Mouse (Mus musculus) bone marrow, adult 2 months (tissue): Measurements from ENCODE around the gene Abhd12. TPM values are rescaled to one million over a fixed set of nuclear protein-coding genes. Genes with fewer than 3 reads are reported as not detected.

Experiments used
- H3K27ac ChIP-seq: fragments of 200-500 bp; 2 replicates; pipeline ENCODE4 v1.5.1; 2012; ENCODE audit warnings: low read depth, mild to moderate bottlenecking, control low read depth, inconsistent platforms, low read length; ENCODE audit not compliant: control insufficient read depth, poor library complexity, insufficient read depth
- H3K4me1 ChIP-seq: fragments of 200-500 bp; 2 replicates; pipeline ENCODE4 v1.6.1; 2011; ENCODE audit warnings: low read length; ENCODE audit not compliant: control insufficient read depth, insufficient read depth
- H3K4me3 ChIP-seq: fragments of 200-500 bp; replicated peaks from 2 replicates; pipeline ENCODE3; 2011; ENCODE audit warnings: mild to moderate bottlenecking, low read depth, low read length, control low read depth; ENCODE audit not compliant: control insufficient read depth
- CTCF ChIP-seq: fragments of 200-500 bp; IDR thresholded peaks from 2 replicates; pipeline ENCODE4 v1.5.1; 2011; ENCODE audit warnings: low read length, control low read depth; ENCODE audit not compliant: control insufficient read depth, insufficient read depth
- POLR2A ChIP-seq: fragments of 200-500 bp; IDR thresholded peaks from 2 replicates; pipeline ENCODE4 v1.6.1; 2011; ENCODE audit warnings: low read depth, mild to moderate bottlenecking, control low read depth, low read length, borderline replicate concordance; ENCODE audit not compliant: control insufficient read depth
- WGBS: fragments of 180-500 bp; shearing (Covaris S2); methylation state at CpG from one replicate; pipeline ENCODE4 v1.1.7; 2018; 5-methylcytosine and 5-hydroxymethylcytosine counted together
- polyA plus RNA-seq: library from polyadenylated mRNA; stranded (reverse); fragments of >200 nt; gene quantifications from 2 replicates; pipeline ENCODE4 v1.2.4, GENCODE M21; 2011; ENCODE audit warnings: low replicate concordance; ENCODE audit not compliant: missing spikeins, insufficient read depth, insufficient read length

The Abhd12 gene
- polyA plus RNA-seq, 1 experiment: 31.7 TPM

DNA sequence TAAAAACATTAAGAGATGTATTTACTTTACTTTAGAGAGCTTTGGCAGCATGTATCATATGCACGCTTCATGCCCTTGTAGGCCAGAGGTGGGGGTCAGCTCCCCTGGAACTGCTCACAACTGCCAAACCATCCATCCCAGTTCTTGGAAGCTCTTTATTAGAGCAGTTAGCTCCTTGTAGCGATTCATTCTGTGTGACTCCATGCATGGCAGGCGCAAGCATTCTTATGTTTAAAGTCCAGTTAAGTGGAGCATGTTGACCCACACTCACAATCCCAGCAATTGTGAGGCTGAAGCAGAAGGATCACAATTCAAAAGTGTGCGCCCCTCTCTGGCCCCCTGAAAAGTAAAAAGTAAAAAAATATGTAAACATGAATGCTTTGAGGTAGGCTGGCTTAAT, 27.0 kb downstream of the Abhd12 start:
- no peaks in the 10 kb centered on the region for H3K4me1 ChIP-seq
- H3K4me3 ChIP-seq: no peak overlapping the region
- TF ChIP-seq CTCF: no peak
- TF ChIP-seq POLR2A: no peak
- 89% methylated on average over 4 of the region's 4 CpGs for WGBS
- H3K27ac ChIP-seq: no peak overlapping the region

DNA sequence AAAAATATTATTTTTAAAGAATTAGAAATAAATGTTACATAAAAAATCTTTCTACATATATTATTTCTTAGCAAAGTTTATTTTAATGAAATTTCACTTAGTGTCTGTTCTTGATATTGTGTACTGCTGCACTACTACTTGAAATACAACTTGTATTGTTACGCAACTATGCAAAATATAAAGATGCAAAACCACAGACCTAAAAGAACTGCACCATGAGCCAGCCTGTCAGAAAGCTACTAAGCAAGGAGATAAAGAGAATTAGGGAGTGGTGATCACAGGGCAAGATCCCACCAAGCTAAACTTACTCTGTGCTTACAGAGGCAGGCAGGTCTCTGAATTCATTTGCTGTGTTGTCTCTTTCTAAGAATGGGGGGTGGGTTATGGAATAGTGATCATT, 29.3 kb downstream of the Abhd12 start:
- Histone ChIP-seq H3K27ac (no peak overlapping the region), H3K4me1 (no peaks in the 10 kb centered on the region)
- 85% methylated on average over 1 of the region's 1 CpGs for WGBS

DNA sequence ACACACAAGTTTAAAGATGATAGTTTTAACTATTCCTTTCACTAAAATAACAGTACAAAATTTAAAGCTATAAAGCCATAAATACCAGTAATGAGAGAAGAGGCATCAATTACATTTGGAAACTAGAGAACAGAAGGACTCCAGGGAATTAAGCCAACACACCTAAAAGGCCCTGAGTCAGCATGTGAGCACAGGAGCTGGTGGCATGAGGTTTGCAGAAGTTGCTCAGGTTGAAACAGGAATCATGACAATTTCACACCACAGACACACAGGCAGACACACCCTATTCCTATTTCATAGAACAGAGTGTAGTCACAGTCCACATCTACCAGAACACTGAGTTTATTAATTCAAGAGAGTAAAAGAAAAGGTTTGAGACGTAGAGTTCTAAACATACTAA, 30.0 kb downstream of the Abhd12 start:
- TF ChIP-seq CTCF (no peak), POLR2A (no peak)
- no peaks in the 10 kb centered on the region; the same call in 1 of the 2 replicates for H3K4me1 ChIP-seq

More for the DNA sequence above, 29.3 kb downstream of the Abhd12 start:
- no peak overlapping the region for H3K4me3 ChIP-seq
- TF ChIP-seq CTCF (no peak), POLR2A (no peak)

DNA sequence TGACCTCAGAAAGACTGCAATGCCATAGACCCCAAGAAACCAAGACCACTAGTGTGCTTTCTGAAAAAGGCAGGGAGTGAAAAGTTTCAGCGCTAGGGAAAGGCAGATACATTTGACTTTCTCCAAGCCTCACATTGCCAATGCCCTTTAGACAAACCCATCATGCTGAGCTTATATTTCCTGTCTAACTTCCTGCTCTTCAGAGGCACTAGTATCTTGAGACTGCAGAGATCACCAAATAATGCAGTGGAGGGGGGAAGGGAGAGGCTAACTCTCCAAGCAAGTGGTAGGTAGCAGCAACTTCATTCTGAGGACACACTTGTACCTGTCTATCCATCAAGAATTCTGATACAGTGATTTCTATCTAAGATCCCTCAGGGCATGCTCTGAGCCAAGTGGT, 35.1 kb downstream of the Abhd12 start:
- WGBS: 55% methylated on average over 1 of the region's 1 CpGs
- H3K4me1 ChIP-seq: no peaks in the 10 kb centered on the region; the same call in 1 of the 2 replicates
- H3K27ac ChIP-seq: no peak overlapping the region
- no peak overlapping the region for H3K4me3 ChIP-seq
- TF ChIP-seq POLR2A: no peak
- no peak for TF ChIP-seq CTCF

More for the DNA sequence above, 30.0 kb downstream of the Abhd12 start:
- 70% methylated on average over 1 of the region's 1 CpGs for WGBS
- H3K27ac ChIP-seq: no peak overlapping the region
- H3K4me3 ChIP-seq: no peak overlapping the region

DNA sequence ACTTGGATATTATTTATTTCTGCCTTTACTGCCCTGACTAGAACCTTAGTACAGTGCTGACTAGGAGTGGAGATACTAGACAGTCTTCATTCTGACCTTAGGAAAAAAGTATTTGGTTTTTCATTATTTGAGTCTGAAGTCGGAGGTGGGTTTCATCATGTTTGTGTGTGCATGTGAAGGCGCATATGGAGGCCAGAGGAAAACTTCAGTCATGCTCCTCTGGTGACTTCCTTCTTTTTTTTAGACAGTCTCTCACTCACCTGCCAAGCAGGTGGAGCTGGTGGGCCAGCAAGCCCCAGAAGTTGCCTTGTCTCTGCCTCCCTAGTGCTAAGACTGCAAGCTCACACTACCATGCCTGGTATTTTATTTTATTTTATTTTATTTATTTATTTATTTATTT, 37.5 kb downstream of the Abhd12 start:
- Histone ChIP-seq H3K4me1 (no peaks in the 10 kb centered on the region; the same call in 1 of the 2 replicates), H3K4me3 (no peak overlapping the region), H3K27ac (no peak overlapping the region)
- 81% methylated on average over 2 of the region's 2 CpGs for WGBS
- TF ChIP-seq CTCF: no peak
- TF ChIP-seq POLR2A: no peak

DNA sequence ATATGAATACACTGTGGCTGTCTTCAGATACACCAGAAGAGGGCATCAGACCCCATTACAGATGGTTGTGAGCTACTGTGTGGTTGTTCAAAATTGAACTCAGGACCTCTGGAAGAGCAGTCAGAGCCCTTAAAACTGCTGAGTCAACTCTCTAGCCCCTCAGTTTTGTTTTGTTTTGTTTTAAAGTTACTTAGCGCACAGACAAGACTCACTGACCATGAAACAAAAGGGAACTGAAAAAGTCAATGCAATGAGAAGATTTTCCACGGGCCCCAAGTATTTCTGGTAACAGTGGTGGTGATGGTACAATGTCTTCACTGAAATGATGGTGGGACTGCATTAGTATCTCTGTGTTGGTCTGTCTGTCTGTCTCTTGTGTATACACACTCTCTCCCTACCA, 43.4 kb downstream of the Abhd12 start:
- Histone ChIP-seq H3K27ac (no peak overlapping the region), H3K4me1 (no peaks in the 10 kb centered on the region; the same call in 1 of the 2 replicates), H3K4me3 (no peak overlapping the region)
- TF ChIP-seq POLR2A (no peak), CTCF (no peak)
- 51% methylated on average over 2 of the region's 2 CpGs for WGBS

DNA sequence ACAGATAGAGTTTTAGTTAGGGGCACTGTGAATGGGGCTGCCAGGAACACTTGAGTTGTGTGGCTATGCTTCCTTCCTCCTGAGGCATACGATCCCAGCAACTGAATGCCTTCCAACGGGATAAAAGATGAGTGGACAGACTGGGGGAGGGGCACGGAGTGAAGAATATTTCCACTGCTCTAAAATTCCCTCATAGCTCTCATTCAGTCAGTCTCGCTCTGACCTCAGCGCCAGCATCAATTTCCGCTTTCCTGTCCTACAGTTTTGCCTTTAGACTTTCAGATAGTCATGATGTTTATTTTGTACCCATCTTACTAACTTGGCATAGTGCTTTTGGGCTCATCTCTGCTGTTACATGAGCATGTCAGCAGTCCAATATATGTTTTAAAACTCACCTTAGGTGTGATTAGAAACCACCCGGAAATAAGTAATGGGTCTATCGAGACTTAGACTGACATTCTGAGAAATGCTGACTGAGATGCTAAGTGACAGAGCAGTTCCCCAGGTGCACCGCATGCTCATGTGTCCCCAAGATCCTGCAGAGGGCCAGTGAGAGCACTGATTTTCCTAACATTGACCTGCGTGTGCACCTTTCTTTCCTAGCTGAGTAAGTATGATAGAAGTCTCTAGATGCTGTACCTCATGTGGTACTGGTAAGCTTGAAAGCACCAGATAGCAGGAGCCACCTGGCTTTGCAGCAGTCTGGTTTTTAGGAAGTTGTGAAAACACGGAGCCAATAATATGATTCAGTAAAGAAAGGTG, 44.7 kb downstream of the Abhd12 start:
- Histone ChIP-seq H3K27ac (no peak overlapping the region), H3K4me3 (no peak overlapping the region), H3K4me1 (no peaks in the 10 kb centered on the region; the same call in 1 of the 2 replicates)
- 76% methylated on average over 11 of the region's 11 CpGs for WGBS
- no peak for TF ChIP-seq CTCF

DNA sequence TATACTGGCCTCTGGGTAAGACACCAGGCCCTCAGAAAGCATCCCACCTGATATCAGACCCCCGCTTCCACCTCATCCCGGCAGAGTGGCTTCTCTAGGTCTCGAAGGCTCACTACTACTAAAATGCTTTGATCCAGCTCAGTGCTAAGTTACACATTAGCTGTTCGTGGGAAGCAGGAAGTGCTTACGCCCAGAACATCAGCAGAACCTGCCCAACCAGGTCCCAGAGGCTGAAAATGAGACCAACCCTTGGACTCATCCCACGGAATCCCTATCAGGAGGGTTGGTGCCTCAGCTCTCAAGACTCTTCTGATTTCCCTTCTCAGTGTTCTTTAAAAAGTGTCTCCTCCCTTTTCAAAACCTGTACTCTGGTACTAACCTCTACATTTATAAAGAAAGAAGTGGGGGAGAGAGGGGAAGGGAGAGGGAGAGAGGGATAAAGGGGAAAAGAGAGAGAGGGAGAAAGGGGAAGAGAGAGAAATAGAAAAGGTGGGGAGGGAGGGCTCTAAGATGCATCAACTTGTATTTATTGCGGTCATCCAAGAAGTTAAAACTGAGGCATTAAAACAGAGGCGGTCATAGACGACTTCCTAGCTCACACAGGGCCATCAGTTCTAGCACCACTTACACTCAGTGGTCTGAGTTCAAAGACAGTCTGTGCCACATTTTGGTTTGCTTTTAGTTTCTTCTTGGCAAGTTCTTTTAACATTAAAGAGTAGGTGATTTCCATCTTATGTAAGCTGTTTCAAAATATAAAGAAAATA, 45.6 kb downstream of the Abhd12 start:
- no peak overlapping the region for H3K4me3 ChIP-seq
- H3K27ac ChIP-seq: no peak overlapping the region
- H3K4me1 ChIP-seq: no peaks in the 10 kb centered on the region; the same call in 1 of the 2 replicates
- 83% methylated on average over 9 of the region's 9 CpGs for WGBS
- TF ChIP-seq POLR2A: no peak
- TF ChIP-seq CTCF: no peak

DNA sequence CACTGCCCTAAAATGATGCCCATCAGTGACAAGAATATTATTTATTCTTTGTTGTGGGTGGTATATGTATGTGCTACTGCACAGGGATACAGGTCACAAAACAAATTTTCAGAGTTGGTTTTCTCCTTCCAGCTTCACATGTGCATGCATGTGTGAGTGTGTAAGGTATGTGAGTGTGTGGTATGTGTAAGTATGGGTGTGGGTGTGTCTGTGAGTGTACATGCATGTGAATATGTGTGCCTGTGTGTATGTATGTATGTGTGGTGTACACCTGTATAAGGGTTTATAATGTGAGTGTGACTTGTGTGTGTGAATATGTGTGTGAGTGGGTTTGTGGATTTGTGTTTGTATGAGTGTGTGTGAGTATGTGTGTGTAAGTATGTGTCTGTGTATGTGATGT, 49.4 kb downstream of the Abhd12 start:
- Histone ChIP-seq H3K27ac (no peak overlapping the region), H3K4me3 (no peak overlapping the region), H3K4me1 (no peaks in the 10 kb centered on the region)
- TF ChIP-seq POLR2A: no peak
- no peak for TF ChIP-seq CTCF
